Mouse (Mus musculus): ENCODE measurements at regions not wholly inside any gene's neighbourhood (a gene's known extent, or its start where the extent isn't known, plus 50 kb on each side); places are given as distances from the start of the nearest gene placed in this dataset.

- Histone ChIP-seq H3K4me2 (ENCODE audit: low read length) (no peak overlapping the region), H3K27me3 (ENCODE audit: control insufficient read depth, insufficient read depth, low read length) (0 out of 2 replicates have a peak, but pooled peaks cover 4% of the 10 kb centered on the region), H3K4me1 (ENCODE audit: control insufficient read depth in 2 of 2, insufficient read depth in 2 of 2, low read length in 2 of 2) (peaks cover 11 to 14% of the 10 kb centered on the region in 2 experiments), H3K4me3 (ENCODE audit: control insufficient read depth in 1 of 2, insufficient read depth in 1 of 2, low read depth in 1 of 2, low read length in 2 of 2) (no peak overlapping the region), H3K27ac (replicated peaks in 1 of 2; ENCODE audit: control insufficient read depth in 1 of 2, insufficient read depth in 1 of 2, low read depth in 2 of 2, low read length in 2 of 2) (no peak overlapping the region), H3K36me3 (ENCODE audit: control insufficient read depth, insufficient read depth, low read length) (no peaks in the 10 kb centered on the region), H3K9ac (ENCODE audit: low read length) (no peak overlapping the region), H3K9me3 (ENCODE audit: control insufficient read depth, low read length) (no peaks in the 10 kb centered on the region)
- 10% methylated on average over 6 of the region's 7 CpGs for WGBS
- ATAC-seq (ENCODE audit: insufficient number of reproducible peaks, insufficient read depth, low FRiP score, low read depth), result no peak
Observed at GRCm38 (mm10) chr12:109518413-109519021, 65.9 kb downstream of the Dlk1 start.

- WGBS, result 67% methylated on average over 7 of the region's 7 CpGs
- H3K9me3 ChIP-seq (ENCODE audit: control insufficient read depth, low read length), result no peaks in the 10 kb centered on the region
- H3K4me1 ChIP-seq (ENCODE audit: control insufficient read depth in 2 of 2, insufficient read depth in 2 of 2, low read length in 2 of 2), result peaks cover 18 to 19% of the 10 kb centered on the region in 2 experiments
- H3K4me2 ChIP-seq (ENCODE audit: low read length), result no peak overlapping the region
- H3K27ac ChIP-seq (replicated peaks in 1 of 2; ENCODE audit: control insufficient read depth in 1 of 2, insufficient read depth in 1 of 2, low read depth in 2 of 2, low read length in 2 of 2), result no peak overlapping the region
- H3K9ac ChIP-seq (ENCODE audit: low read length), result no peak overlapping the region
- no peaks in the 10 kb centered on the region for H3K36me3 ChIP-seq (ENCODE audit: control insufficient read depth, insufficient read depth, low read length)
- H3K27me3 ChIP-seq (ENCODE audit: control insufficient read depth, insufficient read depth, low read length), result 0 out of 2 replicates have a peak, but pooled peaks cover 4% of the 10 kb centered on the region
- no peak for ATAC-seq (ENCODE audit: insufficient number of reproducible peaks, insufficient read depth, low FRiP score, low read depth)
- no peak overlapping the region for H3K4me3 ChIP-seq (ENCODE audit: control insufficient read depth in 1 of 2, insufficient read depth in 1 of 2, low read depth in 1 of 2, low read length in 2 of 2)
Observed at GRCm38 (mm10) chr12:109517764-109518163, 65.1 kb downstream of the Dlk1 start.

- no peak for ATAC-seq (ENCODE audit: insufficient number of reproducible peaks, insufficient read depth, low FRiP score, low read depth)
- WGBS, result 39% methylated on average over 4 of the region's 4 CpGs
Observed at GRCm38 (mm10) chr12:109516961-109517360, 64.3 kb downstream of the Dlk1 start.

GRCm38 (mm10) chr12:109514292-109514818 is 61.7 kb downstream of the Dlk1 start:
- Histone ChIP-seq H3K27ac (replicated peaks in 1 of 2; ENCODE audit: control insufficient read depth in 1 of 2, insufficient read depth in 1 of 2, low read depth in 2 of 2, low read length in 2 of 2) (no peak overlapping the region), H3K27me3 (ENCODE audit: control insufficient read depth, insufficient read depth, low read length) (no peaks in the 10 kb centered on the region), H3K4me3 (ENCODE audit: control insufficient read depth in 1 of 2, insufficient read depth in 1 of 2, low read depth in 1 of 2, low read length in 2 of 2) (no peak overlapping the region), H3K36me3 (ENCODE audit: control insufficient read depth, insufficient read depth, low read length) (no peaks in the 10 kb centered on the region), H3K9ac (ENCODE audit: low read length) (no peak overlapping the region), H3K4me2 (ENCODE audit: low read length) (no peak overlapping the region), H3K4me1 (ENCODE audit: control insufficient read depth in 2 of 2, insufficient read depth in 2 of 2, low read length in 2 of 2) (peaks cover 25 to 31% of the 10 kb centered on the region in 2 experiments), H3K9me3 (ENCODE audit: control insufficient read depth, low read length) (no peaks in the 10 kb centered on the region)
- ATAC-seq (ENCODE audit: insufficient number of reproducible peaks, insufficient read depth, low FRiP score, low read depth), result no peak
- WGBS, result 83% methylated on average over 9 of the region's 9 CpGs

More at GRCm38 (mm10) chr12:109516961-109517360, 64.3 kb downstream of the Dlk1 start:
- Histone ChIP-seq H3K9ac (ENCODE audit: low read length) (no peak overlapping the region), H3K9me3 (ENCODE audit: control insufficient read depth, low read length) (no peaks in the 10 kb centered on the region), H3K4me1 (ENCODE audit: control insufficient read depth in 2 of 2, insufficient read depth in 2 of 2, low read length in 2 of 2) (peaks cover 25 to 26% of the 10 kb centered on the region in 2 experiments), H3K27me3 (ENCODE audit: control insufficient read depth, insufficient read depth, low read length) (0 out of 2 replicates have a peak, but pooled peaks cover 4% of the 10 kb centered on the region), H3K27ac (replicated peaks in 1 of 2; ENCODE audit: control insufficient read depth in 1 of 2, insufficient read depth in 1 of 2, low read depth in 2 of 2, low read length in 2 of 2) (no peak overlapping the region), H3K4me3 (ENCODE audit: control insufficient read depth in 1 of 2, insufficient read depth in 1 of 2, low read depth in 1 of 2, low read length in 2 of 2) (no peak overlapping the region), H3K36me3 (ENCODE audit: control insufficient read depth, insufficient read depth, low read length) (no peaks in the 10 kb centered on the region), H3K4me2 (ENCODE audit: low read length) (no peak overlapping the region)

Data from heart, embryonic 14.5 days (tissue).